ENCODE assay signal across 8 mouse cellular contexts in the genomic region with DNA sequence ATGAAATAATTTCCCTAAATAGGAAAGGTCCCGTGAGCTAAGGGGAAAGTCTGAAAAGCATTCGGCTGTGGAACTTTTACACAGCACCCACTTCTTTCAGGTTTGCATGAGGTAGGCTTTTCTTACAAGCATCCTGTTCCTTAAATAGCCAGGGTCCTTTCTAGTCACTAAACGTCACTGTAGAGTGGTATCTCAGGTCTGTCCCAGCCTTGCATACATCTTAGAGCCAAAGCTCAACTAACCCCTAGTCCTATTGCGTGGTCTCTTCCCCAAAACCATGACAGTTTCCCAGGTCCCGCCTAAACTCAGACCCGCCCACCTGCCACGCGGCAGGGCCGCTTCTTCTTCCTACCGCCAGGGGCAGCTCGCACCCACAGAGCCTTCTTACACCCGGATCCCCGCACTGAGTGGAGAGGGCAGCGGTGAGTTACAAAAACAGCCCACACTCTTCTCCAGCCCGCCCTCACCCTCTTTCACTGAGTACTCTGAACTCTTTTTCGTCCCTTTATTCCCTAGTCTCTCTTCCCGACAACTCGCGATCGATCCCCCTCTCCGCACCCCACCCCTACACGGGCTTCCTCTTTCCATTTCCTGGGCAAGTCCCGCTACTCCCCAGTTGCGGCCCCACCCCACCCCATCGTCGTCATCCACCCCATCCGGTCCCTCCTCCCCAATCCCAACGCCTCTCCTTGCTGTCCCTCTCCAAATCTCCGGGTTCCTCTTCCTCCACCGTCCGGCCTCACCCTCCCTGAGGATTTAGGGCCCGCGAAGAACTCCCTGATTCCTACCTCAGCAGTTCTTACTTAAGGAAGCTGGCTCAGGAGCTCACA. TPM values are rescaled to one million over a fixed set of nuclear protein-coding genes. Genes with fewer than 3 reads are reported as not detected.
DNase-seq lines count a peak whose midpoint lies in the region; ATAC-seq lines count a peak whose summit lies in the region.

A gene (plus strand): TSS at position 170 of the 830 bp plus-strand sequence.

- peak within 1 kb of the TSS; percentile 62; the same call in 1 of the 2 replicates for H3K27ac ChIP-seq in hindbrain, embryonic 14.5 days

- DNase-seq in cerebellum, postnatal 14 days = peak; percentile 76 to 79
- peak; percentile 87 for DNase-seq in gastrocnemius, adult 18-20 months (ENCODE audit: low spot score)
- peak; percentile 72 for DNase-seq in hindbrain, embryonic 14.5 days (ENCODE audit: low spot score)
- DNase-seq in left cerebral cortex, postnatal 14 days (ENCODE audit: low spot score in 2 of 2) = peak; percentile 54 to 59
- peak; percentile 66 for DNase-seq in right cerebral cortex, postnatal 14 days
- peak; percentile 78 for DNase-seq in urinary bladder, postnatal 25 days (ENCODE audit: low spot score)

- peak within 1 kb of the TSS; percentile 43 for H3K4me3 ChIP-seq in hindbrain, embryonic 14.5 days (replicated peaks; ENCODE audit: low read length)

- no peaks in the 10 kb centered on the region for H3K36me3 ChIP-seq in hindbrain, embryonic 14.5 days (replicated peaks; ENCODE audit: control insufficient read depth, insufficient read depth)

- no peaks in the 10 kb centered on the region for H3K9me3 ChIP-seq in hindbrain, embryonic 14.5 days (ENCODE audit: control insufficient read depth, low read length)

- 4% methylated on average over 33 of the region's 33 CpGs for WGBS in hindbrain, embryonic 14.5 days

- H3K4me2 ChIP-seq in hindbrain, embryonic 14.5 days (replicated peaks) = peak within 1 kb of the TSS; percentile 54

- H3K27me3 ChIP-seq in hindbrain, embryonic 14.5 days (ENCODE audit: control insufficient read depth, insufficient read depth, low read length) = 0 out of 2 replicates have a peak, but pooled peaks cover 2% of the 10 kb centered on the region

- H3K9ac ChIP-seq in hindbrain, embryonic 14.5 days = peak within 1 kb of the TSS; percentile 57

- peaks cover 16% of the 10 kb centered on the region; the same call in 1 of the 2 replicates for H3K4me1 ChIP-seq in hindbrain, embryonic 14.5 days (replicated peaks; ENCODE audit: control insufficient read depth, insufficient read depth, low read length)

- intact Hi-C loops in left cerebral cortex, postnatal 14 days (cut with DNase I) = no loop called here

- peak; percentile 87 for ATAC-seq in activated CD4-positive, CD25-positive, alpha-beta regulatory T cell, adult 4 months
- ATAC-seq in hindbrain, embryonic 14.5 days (ENCODE audit: low FRiP score) = peak; percentile 79
- peak; percentile 87 for ATAC-seq in megakaryocyte progenitor cell, adult 5-6 weeks (replicated peaks; ENCODE audit: poor library complexity)

RNA-seq across cellular contexts. Expression of the gene that starts here (rescaled TPM):
- 10 to 100 TPM; 15.2 to 15.6 TPM for polyA plus RNA-seq in activated CD4-positive, CD25-positive, alpha-beta regulatory T cell, adult 4 months (2017; shearing (Covaris generic))
- 1 to 10 TPM; 2.2 to 3.4 TPM for total RNA-seq in gastrocnemius, adult 18-20 months (2021)
- polyA plus RNA-seq in hindbrain, embryonic 14.5 days (2014; fragmentation: Nextera tagmentation; extraction: Ambion mirVana) = 8.2 and 9.2 TPM in 2 replicates
- total RNA-seq in left cerebral cortex, postnatal 14 days (2021) = 1 to 10 TPM; 3.8 to 3.9 TPM
- 5.1 and 7.3 TPM in 2 replicates for total RNA-seq in megakaryocyte progenitor cell, adult 5-6 weeks (2015)
- total RNA-seq in megakaryocyte progenitor cell, adult 5-6 weeks (2017) = 8.2 and 9.0 TPM in 2 replicates

Comparison
In these comparisons a context has a peak if more than half of its experiments do, and no peak if none do; other contexts are left out.
1. Peak in every context shown above with its lines: DNase-seq, ATAC-seq, H3K4me3 ChIP-seq and H3K27ac ChIP-seq.